Mouse (Mus musculus): ENCODE measurements around the gene Cxcl2.

The Cxcl2 gene

DNA sequence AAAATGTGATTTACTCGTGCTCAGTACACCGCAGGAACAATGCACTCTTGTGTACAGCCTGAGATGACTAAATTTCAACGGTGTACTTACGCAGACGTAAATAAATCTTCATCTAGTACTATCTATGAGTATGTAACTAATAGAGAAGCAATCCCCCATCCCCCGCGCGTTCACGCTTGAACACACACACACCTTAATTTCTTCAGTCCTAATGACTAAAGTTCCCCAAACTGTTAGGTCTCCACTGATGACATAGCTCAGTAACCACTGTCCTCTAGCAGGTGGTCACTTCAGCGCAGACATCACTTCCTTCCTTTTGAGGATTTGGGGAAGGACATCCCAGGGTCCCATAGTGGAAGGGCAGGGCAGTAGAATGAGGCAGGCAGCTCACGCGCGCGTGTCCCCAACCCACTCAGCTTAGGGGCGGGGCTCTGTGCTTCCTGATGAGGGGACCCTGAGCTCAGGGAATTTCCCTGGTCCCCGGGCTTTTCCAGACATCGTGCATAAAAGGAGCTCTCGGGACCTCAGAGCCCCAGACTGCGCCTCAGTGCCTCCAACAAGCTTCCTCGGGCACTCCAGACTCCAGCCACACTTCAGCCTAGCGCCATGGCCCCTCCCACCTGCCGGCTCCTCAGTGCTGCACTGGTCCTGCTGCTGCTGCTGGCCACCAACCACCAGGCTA, at the start of gene Cxcl2:
Cxcl2 (plus strand) TSS at position 533 of the 682 bp plus-strand sequence.
- no peak for DNase-seq

DNA sequence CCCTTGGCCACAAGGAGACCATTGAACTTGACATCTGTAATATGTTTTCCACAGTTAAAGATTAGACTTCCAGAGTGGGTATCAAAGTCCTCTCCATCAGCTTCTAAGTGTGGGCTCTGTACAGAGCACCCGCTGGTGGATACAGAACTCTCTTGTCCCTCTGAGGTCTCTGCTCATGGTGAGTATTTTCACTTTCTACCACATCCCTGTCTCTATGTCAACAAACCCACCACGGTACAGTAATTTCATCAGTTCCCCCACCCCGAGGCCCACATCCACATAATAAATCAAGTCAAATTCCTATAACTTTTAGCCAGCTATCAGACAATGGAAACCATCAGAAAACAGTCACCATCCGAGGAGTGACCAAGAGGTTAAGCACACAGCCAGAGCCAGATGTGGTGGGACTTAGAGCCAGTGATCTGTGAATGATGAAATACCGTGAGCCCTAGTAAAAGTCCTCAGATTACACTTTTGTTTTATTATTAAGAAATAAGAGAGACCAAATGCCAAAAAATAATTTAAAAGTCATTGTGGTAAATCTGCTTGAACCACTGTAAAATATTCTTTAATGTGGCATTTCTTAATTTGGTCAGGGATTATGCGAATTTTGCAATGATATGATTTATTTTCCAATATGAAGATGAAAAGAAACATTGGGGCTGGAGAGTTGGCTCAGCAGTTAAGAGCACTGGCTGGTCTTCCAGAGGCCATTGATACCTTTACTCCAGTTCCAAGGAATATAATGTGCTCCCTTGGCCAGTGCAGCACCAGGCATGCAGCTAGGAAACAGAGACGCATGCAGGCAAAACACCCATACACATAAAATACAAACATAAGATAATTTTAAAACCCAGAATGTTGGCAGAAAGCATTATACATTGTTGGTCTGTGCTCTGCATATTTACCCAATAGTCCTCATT, 48.1 kb upstream of the Cxcl2 start:
- no peak for DNase-seq

DNA sequence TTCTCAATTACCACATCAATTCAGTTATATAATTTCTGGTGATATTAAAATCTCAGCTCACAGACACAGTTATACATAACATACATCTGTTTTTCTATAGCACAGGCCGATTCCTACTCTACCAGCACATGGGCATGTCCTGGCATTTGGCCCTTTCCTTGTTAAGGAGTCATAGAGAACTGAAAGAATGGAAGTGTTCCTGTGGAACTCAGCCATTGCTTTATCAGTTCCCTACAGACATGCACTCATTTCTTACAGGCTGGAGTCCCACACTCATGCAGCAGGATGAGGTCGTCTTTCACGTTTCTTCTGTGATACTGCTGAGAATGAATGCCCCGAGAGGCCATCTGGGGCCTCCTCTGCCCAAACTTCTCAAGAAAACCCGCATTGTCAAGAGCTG, 46.2 kb upstream of the Cxcl2 start:
- no peak for DNase-seq

DNA sequence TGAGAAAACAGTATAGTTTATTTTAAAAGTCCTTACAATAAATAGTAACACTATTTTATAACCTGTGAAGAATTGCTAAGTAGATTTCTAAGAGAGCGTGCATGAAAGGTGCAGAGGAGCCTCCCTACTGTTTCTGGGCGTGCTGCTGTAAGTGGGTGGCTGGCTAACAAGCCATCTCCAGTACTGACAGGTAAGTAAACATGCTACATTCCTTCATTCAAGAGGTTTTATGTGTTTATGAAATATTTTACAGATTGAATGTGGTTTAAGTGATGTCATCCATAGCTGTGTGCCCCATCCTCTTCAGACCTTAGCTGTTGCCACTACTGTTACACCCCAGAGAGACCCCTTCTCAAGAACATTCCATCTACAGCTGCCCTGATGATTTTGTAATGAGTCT, 45.2 kb upstream of the Cxcl2 start:
- DNase-seq, result no peak

DNA sequence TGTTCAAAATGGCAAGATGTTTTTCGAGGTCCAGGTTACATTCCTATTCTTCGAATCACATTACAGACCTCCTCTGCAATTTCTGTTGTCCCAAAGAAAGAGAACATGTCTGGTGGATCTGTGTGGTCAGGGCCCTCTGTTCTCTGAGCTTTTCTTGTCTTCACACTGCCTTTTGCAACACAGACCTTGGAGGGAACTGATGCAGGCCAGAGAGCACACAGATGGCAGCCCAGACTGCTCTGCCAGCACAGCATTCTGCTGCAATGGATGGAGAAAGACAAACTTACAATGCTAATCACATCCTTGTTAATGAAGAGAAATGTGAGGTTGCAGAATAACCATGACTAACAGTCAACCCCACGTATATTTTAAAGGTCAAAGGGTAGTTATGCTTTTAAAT, 44.6 kb upstream of the Cxcl2 start:
- no peak for DNase-seq

DNA sequence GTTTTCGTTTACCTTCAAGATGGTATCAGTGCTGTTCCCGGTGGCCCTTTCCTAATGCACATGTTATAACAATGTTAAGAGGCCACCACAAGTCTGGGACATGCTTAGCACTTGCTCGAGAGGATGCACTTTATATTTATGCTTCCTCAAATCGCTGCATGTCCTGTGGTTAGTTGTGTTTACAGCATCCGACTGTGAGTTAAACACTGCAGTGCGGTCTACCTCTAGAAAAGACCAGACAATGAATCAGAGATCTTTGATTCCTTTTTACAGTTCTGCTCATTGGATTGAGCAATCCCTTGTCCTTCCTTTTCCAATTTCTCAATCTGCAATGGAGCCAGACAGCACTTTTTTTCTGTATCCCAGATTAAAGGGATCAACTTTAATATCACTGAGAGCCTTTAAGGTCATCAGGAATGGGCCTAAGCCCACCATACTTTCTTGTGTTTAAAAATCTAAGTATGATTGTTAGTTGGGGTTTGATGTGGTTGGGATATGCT, 41.7 kb upstream of the Cxcl2 start:
- DNase-seq, result no peak

DNA sequence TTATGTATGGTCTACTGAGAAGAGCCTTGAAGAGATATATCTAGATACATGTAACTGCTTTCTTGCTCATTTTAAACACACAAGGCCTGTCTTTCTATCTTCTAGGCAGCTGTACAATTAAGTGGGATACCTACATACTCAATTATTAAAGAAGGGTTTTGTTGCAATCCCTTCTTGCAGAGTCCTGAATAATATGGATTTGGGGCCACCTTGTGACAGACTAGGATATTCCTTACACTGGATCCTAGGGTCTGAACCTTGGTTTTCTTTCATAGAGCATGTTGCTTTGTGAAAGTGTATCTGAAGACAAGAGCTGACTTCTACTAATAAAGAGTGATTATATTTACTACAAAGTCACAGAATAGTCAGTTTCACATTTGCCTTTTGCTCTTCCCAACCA, 36.9 kb upstream of the Cxcl2 start:
- no peak for DNase-seq

DNA sequence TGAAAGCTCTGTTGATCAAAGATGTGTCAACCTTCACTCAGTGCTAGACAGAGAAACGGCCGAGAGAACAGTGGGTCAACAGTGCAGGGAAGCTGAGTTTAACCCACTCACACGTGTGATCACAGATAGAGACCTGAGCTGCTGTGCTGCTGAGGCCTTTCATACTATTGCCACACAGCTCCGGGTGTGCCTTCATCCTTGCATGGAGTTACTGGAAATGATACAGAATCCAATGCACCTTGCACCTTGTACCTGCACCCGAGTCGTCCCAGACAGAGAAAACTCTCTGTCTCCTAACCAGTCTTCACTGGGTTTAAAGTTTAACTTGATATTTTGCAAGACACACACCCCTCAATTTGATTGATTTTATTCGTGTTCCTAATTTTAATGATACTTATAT, 31.3 kb upstream of the Cxcl2 start:
- DNase-seq, result no peak

DNA sequence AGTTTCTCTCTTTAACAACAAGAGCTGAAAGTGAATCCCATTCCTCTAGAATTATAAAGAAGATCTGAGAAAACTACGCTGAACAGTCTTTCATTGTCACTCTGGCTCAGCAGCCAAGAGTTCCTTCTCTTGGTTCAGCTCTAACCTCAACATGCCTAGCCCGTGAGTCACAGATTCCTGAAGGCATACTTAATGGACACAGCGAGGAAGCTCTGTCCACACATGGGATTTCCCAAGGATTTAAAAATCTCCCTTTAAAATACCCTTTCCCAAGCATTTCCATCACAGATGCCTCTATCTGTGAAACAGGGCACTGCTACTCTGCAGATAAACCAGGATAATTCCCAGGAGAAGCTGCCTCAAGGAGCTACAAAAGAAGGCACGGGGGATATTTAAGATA, 27.6 kb upstream of the Cxcl2 start:
- peak; percentile 48 for DNase-seq

DNA sequence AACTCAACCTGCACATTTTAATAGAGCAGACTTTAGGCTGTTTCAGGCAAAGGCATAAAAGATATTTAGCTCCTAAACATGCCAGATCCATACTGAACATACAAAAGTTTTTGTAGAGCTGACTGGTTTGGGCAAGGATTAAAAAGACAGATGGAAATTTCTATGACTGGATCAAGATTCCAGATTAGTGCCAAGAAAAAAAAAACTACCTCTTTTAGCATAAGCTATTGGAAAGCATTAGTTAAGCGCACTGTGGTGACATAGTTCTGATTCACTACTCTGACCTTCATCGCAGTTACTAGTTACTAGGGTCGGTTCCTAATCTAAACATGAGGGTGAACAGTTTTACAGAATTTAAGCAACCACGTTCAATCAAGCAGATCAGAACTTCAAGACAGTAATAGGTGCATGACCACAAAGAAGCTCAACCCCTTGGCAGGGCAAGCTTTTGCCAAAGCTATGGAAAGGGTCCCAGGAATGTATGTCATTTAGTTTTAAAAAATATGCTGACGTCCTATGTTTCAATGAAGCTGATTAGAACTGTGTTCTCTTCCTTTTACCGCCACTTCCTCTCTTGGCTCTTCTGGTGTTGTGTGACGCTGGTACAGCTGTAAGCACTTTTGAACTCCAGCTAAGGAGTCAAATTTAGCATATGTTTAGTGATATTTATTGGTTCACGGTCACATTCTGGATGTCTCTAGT, 27.0 kb upstream of the Cxcl2 start:
- DNase-seq, result no peak

DNA sequence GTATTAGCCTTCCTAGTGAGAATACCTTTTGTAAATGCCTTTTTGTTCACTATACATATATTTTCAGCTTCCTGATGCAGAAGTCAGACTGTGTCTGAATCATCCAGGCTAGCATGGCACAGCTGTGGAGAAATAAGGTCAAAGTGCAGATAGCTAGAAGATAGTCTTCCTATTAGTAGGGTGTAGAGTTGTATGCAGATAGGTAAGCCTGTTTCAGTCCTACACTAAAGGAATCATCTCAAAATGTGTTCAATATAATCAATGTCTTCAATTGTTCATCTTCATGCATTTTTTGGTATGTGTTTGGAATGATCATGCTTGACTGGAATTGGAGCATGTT, 26.5 kb upstream of the Cxcl2 start:
- DNase-seq, result no peak

DNA sequence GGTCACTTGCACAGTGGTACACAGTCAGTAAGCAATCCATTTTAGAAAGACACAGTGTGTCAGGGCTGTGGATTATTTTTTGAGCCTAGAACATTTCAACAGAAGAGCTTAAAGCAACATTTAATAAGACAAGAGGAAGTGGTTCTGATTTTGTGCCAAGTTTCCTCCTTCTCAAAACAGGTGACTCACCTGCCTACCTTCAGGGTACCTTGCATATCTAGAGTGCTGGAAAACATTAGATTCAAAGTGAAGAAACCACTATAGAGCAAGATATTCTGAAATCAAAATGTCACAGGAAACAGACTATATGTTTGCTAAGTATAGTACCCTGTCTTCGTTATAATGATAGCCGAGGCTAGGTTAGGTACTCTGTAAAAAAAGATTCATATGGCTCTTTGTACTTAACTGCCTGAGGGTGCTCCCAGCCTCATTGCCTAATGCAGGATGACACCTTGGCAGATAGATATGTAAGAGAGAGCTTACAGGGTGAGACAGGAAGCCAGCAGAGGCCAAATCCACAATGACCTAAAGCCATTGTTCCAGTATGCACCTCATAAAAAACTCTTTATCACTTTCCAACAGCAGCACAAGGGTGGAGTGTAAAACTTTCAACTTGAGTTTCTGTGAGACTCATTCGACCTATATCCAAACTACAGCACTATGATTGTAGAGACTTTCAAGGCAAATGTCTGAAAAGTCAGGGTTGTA, 24.2 kb upstream of the Cxcl2 start:
- no peak for DNase-seq

DNA sequence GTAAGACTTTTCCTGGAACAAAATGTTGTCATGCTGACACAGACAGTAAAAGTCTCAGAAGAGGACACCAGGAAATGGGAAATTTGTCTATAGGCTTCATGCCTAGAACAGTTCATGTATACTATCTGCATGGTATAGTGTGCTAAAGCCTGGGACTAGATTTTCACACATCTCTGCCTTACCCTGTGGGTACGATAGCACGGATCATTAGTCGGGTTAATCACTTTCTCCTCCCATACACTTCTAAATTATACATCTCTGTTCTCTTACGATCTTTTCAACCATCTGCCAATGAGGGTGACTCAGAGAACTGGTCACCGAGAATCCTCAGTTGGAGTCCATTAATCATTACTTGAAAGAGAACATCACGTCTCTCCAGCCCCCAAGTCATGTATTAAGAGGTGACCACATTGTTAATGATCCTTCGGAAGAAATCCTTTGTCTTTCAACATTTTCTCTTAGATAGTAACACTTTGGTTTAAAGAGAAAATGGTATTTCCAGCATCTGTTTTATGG, 23.3 kb upstream of the Cxcl2 start:
- no peak for DNase-seq

DNA sequence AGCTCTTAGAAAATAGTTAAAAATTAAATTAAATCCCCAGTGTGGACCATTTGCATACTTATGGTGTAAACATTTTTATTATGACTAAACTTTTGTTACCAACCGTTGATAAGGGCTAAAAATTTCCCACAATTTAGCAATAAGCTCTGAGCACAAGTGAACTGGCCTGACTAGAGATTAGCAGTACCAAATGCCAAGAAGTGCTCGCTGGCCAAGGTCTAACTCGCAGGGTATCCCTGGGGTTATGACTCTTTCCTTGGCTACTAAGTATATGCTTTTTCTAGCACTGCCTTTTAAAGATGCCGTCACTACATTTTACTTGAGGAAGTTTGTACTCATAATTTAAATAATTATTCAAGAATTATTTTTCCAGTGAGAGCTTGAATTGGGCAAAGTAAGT, 22.6 kb upstream of the Cxcl2 start:
- DNase-seq, result no peak

DNA sequence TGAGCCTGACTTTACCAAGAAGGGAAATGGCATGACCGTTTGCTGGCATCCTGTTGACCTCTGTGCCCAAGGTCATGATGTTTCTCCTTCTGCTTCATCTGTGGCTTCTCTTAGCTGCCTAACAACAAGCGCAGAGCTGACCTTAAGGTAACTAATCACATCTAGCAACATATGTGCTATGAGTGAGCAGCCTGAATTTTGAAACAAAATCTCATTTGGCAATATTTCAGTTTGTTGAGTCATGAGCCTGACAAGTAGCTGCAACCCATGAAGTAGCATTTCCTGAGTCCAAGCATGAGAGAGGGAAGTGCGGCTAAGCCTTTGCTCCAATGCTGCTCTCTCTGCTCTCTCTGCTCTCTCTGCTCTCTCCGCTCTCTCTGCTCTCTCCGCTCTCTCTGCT, 22.0 kb upstream of the Cxcl2 start:
- no peak for DNase-seq

DNA sequence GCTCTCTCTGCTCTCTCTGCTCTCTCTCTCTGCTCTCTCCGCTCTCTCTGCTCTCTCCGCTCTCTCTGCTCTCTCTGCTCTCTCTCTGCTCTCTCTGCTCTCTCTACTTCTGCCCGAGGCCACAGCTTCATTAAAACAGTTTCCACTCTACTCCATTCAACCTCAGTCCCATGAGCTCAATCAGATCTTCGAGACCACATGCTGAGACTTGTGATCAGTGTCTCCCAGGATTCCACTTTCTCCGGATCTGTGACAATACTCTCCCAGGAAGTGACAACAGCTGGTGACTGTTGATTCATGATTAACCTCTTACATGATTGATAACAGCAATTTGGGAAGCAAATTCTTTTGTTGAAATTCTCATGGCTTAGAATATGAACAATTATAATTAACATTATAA, 21.5 kb upstream of the Cxcl2 start:
- DNase-seq, result no peak

DNA sequence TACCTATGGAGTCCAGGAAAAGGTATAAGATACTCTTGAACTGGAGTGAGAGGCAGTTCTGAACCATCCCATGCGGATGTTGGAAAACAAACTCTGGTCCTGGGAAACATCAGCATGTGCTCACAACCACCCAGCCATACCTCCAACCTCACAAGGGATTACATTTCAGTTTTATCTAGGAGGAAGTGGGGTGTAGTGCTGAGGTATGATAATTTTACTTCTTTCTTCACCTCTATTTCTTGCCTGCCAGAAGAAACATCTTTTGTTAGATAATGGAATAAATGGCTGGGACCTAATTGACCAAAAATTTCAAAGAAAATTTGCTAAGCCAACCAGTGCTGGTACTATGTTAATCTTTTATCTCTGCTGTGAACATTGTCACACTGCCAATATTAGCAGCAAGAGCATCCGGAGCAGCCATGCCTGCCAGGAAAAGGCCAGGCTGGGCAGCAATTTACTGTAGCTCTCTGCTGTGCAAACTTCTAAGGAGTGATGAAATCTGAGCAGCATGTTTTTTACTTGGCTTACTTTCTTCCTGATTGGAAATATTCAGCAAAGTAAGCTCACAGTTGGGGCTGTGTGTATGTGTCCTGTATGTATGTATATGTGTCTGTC, 18.9 kb upstream of the Cxcl2 start:
- DNase-seq, result peak; percentile 25

DNA sequence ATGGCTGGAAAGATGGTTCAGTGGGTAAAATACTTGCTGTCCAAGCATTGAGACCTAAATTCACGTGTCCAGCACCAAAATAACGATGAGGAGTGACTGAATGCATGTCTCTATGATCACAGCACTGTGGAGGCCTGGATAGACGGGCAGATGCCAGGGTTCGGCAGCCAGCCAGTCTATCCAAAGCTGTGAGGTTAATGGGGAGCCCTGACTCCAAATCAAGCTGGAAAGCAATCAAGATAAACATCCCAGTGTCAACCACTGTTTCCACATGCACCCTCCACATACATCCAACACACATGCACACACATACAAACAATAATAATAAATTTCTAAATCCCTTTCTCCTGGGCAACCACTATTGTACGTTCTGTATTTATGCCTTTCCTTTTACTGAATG, 15.0 kb upstream of the Cxcl2 start:
- DNase-seq, result no peak

DNA sequence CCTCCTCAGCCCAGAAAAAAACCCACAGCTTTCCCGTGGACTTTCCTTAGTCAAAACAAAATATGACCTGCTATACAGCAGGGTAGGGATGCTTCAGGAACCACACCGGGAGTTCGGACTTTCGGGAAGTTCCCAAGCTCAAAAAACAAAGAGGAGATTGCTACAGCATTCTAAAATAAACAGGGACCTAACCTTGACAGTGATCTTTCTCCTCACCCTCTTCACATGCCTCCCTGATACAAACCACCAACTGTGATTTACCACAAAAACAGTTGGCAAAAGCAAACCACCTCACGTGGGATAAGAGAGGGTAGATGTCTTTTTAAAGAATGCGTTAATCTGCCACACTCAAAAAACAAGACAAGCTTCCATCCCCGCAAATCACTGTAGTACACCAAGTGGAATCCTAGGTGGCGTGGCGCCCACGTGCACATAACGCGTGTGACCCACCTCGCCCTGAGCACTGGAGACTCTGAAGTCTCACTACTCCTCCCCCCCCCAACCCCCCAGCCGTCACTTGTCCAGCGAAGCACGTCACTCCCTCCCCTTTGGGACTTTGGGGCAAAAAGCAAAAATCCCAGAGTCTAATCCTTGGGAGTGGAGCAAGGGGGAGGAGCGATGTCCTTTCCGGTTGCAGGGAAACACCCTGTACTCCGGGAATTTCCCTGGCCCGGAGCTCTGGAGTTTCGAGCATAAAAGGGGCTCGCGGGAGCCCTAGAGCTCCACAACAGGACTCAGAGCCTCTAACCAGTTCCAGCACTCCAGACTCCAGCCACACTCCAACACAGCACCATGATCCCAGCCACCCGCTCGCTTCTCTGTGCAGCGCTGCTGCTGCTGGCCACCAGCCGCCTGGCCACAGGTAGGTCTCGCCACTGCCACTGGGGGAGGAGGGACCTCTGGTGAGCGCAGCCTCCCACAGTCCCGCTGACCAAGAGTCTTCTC, 12.9 kb upstream of the Cxcl2 start, which contains the start of gene Cxcl1:
Cxcl1 (plus strand) TSS at position 723 of the 945 bp plus-strand sequence.
- DNase-seq, result peak; percentile 28

DNA sequence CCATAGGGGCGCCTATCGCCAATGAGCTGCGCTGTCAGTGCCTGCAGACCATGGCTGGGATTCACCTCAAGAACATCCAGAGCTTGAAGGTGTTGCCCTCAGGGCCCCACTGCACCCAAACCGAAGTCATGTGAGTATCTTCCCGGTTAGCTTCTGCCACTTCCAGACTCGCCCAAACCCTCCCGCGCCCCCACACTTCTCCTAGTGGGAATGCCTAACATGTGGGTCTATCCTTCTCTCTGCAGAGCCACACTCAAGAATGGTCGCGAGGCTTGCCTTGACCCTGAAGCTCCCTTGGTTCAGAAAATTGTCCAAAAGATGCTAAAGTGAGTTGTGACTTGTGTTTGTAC, 12.2 kb upstream of the Cxcl2 start:
- no peak for DNase-seq

DNA sequence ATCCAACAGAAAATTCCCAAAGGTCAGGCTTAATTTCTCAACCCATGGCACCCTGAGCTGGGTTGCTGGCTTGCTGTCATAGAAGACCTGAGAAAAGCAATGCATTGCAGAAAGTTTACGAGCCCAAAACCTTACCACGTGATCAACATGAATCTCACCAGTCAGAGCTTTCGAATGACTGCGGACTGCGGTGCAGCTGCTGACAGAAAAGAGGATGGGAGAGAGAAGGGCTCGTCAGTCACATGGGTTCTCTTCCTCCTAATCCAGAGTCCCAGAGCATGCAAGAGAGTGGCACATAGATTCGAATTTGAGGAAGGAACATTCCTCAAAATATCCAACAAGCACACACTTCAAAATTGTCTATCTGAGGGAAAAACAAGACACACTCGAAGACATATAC, 9.4 kb upstream of the Cxcl2 start:
- no peak for DNase-seq

All from lung, postnatal 14 days (tissue).